Mouse (Mus musculus): ENCODE measurements around the gene Tuba1c.

DNA sequence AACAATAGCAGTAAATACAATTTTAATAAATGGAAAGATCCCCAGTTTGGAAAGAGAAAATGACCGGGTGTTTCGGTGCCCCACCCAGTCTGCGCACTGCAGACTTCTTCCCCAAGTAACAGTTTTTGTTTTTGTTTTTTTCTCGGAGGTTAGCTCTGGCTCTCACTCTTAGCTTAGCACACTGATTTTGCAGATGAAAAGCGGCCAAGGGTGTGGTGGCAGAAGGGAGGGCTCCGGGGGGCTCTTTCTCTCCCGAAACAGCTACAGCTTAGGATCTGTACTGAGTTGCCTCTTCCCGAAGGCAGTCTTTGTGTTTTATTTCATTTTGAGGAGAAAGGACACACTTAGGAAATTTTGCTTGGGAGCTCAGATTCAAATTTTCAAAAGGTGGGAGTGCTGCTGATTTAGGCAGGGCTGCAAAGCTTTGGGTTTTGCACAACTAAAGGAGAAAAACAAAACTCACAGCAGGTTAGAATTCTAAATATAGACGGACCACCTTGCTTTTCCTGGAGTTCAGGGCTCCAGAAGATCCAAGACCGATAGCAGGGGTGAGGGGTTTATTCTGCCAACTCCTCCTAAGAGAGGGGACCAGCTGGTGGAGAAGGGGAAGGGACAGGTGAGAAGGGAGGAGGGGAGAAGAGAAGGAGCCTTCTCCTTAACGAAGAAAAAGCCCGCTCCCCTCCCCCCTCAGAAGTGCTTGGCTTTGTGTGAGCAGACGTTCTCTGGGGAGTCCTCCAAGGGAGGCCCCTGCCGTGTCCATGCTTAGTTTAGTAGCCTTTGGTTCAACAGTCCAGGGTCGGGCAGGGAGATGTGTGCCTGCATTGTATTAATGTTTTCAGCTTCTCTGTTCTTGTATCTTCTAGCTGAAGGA lies 38.8 kb upstream of the Tuba1c start:
- no peak for TF ChIP-seq CTCF (IDR thresholded peaks at IDR 0.05; ENCODE audit: low read depth)
- no peak for TF ChIP-seq EP300 (IDR thresholded peaks at IDR 0.05; ENCODE audit: low read depth)

Measured in liver, embryonic 14.5 days (tissue).